Mouse (Mus musculus) brain, adult 2 months (tissue): ENCODE results near the gene Snx29.

ENCODE experiments used
- DNase-seq: peaks from one replicate; pipeline ENCODE4 v3.0.0; 2011; ENCODE audit warnings: low read depth, low spot score

The Snx29 gene

GRCm38 (mm10) chr16:11589782-11590695 is 267.3 kb downstream of the Snx29 start:
- no peak for DNase-seq

- no peak for DNase-seq
Measured at GRCm38 (mm10) chr16:11596599-11596998, 273.9 kb downstream of the Snx29 start.

GRCm38 (mm10) chr16:11597769-11598168 is 275.1 kb downstream of the Snx29 start:
- no peak for DNase-seq

- DNase-seq, result peak; percentile 67
Measured at GRCm38 (mm10) chr16:11599523-11599922, 276.8 kb downstream of the Snx29 start.

GRCm38 (mm10) chr16:11601336-11602082 is 278.8 kb downstream of the Snx29 start:
- no peak for DNase-seq

- peak; percentile 66 for DNase-seq
Measured at GRCm38 (mm10) chr16:11603667-11604422, 281.1 kb downstream of the Snx29 start.

GRCm38 (mm10) chr16:11612526-11613126 is 289.9 kb downstream of the Snx29 start:
- DNase-seq, result peak; percentile 50

- no peak for DNase-seq
Measured at GRCm38 (mm10) chr16:11614401-11615014, 291.8 kb downstream of the Snx29 start.

- peak; percentile 84 for DNase-seq
Measured at GRCm38 (mm10) chr16:11615633-11616032, 292.9 kb downstream of the Snx29 start.

- DNase-seq, result no peak
Measured at GRCm38 (mm10) chr16:11619951-11620350, 297.2 kb downstream of the Snx29 start.

GRCm38 (mm10) chr16:11621042-11621441 is 298.3 kb downstream of the Snx29 start:
- no peak for DNase-seq

- no peak for DNase-seq
Measured at GRCm38 (mm10) chr16:11621664-11622063, 299.0 kb downstream of the Snx29 start.

- no peak for DNase-seq
Measured at GRCm38 (mm10) chr16:11623032-11623431, 300.3 kb downstream of the Snx29 start.

- no peak for DNase-seq
Measured at GRCm38 (mm10) chr16:11624121-11624520, 301.4 kb downstream of the Snx29 start.

GRCm38 (mm10) chr16:11626004-11626481 is 303.3 kb downstream of the Snx29 start:
- DNase-seq, result peak; percentile 77

- DNase-seq, result no peak
Measured at GRCm38 (mm10) chr16:11626616-11627015, 303.9 kb downstream of the Snx29 start.

GRCm38 (mm10) chr16:11627866-11628638 is 305.3 kb downstream of the Snx29 start:
- DNase-seq, result no peak

GRCm38 (mm10) chr16:11629704-11630103 is 307.0 kb downstream of the Snx29 start:
- DNase-seq, result no peak

- no peak for DNase-seq
Measured at GRCm38 (mm10) chr16:11630489-11630888, 307.8 kb downstream of the Snx29 start.

- no peak for DNase-seq
Measured at GRCm38 (mm10) chr16:11632205-11632747, 309.6 kb downstream of the Snx29 start.
